Mouse (Mus musculus) bone marrow, adult 2 months (tissue): ENCODE measurements around the gene Gm10447.

ENCODE experiments used
- CTCF ChIP-seq: fragments of 200-500 bp; IDR thresholded peaks from 2 replicates; pipeline ENCODE4 v1.5.1; 2011; ENCODE audit warnings: low read length, control low read depth; ENCODE audit not compliant: control insufficient read depth, insufficient read depth
- POLR2A ChIP-seq: fragments of 200-500 bp; IDR thresholded peaks from 2 replicates; pipeline ENCODE4 v1.6.1; 2011; ENCODE audit warnings: low read depth, mild to moderate bottlenecking, control low read depth, low read length, borderline replicate concordance; ENCODE audit not compliant: control insufficient read depth

DNA sequence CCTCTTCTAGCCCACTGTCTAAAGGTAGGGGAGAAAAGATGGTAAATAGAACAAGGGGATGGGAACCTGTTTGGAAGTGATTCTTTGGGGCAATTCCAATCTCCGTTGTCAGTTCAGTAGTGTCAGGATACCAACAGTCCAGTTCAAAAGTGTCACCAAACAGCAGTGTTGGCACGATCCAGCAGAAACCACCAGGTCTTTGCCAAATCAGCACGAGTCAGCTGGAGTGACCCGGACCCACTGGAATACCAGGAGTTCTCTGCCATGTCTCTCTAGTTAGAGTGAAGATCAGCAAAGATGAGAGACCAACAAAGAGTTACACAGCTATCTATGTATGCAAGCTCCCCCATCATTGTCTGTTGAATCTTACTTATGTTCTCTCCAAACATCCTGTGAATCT is 43.0 kb downstream of the Gm10447 start:
- TF ChIP-seq CTCF (no peak), POLR2A (no peak)
